Mouse (Mus musculus) brown adipose tissue, adult 24 weeks (tissue): Measurements from ENCODE around the gene Cirbp. TPM values are rescaled to one million over a fixed set of nuclear protein-coding genes. Genes with fewer than 3 reads are reported as not detected.

ENCODE experiments used
- H3K27ac ChIP-seq: fragments of 200-500 bp; replicated peaks from 2 replicates; pipeline ENCODE4 v1.5.1; 2012; ENCODE audit warnings: low read depth, mild to moderate bottlenecking, low read length
- H3K4me1 ChIP-seq: fragments of 200-500 bp; 2 replicates; pipeline ENCODE4 v1.6.1; 2012; ENCODE audit warnings: low read length, mixed read lengths; ENCODE audit not compliant: control insufficient read depth, insufficient read depth, insufficient read length
- H3K4me3 ChIP-seq: fragments of 200-500 bp; 2 replicates; pipeline ENCODE4 v1.5.1; 2012; ENCODE audit warnings: low read depth, mild to moderate bottlenecking, low read length, moderate library complexity; ENCODE audit not compliant: insufficient read depth
- polyA plus RNA-seq: library from polyadenylated mRNA; stranded (reverse); fragments of >200 nt; gene quantifications from 2 replicates; pipeline ENCODE4 v1.2.4, GENCODE M21; 2012; ENCODE audit not compliant: missing spikeins, insufficient read depth, insufficient read length

The Cirbp gene
- polyA plus RNA-seq, 1 experiment = 27.5 TPM

DNA sequence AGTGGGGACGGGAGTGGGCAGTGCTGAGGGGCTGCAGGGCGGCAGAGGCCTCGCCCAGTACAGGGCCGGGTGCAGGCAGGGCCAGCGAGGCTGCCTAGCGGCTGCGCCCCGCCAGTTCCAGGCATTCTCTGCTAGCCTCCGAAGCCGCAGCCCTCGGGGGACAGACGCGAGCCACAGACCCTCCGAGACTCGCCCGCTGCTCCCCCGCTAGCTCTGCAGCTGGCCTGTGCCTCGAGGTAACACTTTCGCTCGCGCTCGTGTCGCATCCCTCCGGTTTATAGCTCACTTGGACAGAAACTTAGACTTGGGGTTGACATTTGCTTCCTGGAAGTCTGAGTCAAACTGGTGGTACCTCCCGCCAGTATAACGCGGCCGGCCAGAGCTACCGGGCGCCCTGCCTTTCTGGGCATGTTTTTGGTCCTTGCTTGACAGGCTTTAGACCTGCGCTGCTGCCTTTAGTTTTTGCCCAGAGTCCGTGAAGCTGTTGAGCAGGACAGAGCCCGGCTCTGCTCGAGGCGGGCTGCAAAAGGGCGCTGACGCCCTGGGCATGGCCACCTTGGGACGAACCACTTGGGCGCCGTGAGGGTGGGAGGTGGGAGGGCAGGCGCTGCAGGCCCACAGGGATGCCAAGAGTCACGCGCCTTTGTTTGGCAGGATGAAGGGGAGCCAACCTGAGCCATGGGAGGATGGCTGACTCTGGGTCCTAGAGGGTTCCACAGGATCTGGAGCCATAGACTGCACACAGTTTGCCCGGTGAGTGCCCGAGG is 6.2 kb downstream of the Cirbp start:
- H3K4me1 ChIP-seq = peaks cover 4% of the 10 kb centered on the region; the same call in 1 of the 2 replicates
- no peak overlapping the region; the same call in 1 of the 2 replicates for H3K27ac ChIP-seq
- H3K4me3 ChIP-seq = no peak overlapping the region; the same call in 1 of the 2 replicates

DNA sequence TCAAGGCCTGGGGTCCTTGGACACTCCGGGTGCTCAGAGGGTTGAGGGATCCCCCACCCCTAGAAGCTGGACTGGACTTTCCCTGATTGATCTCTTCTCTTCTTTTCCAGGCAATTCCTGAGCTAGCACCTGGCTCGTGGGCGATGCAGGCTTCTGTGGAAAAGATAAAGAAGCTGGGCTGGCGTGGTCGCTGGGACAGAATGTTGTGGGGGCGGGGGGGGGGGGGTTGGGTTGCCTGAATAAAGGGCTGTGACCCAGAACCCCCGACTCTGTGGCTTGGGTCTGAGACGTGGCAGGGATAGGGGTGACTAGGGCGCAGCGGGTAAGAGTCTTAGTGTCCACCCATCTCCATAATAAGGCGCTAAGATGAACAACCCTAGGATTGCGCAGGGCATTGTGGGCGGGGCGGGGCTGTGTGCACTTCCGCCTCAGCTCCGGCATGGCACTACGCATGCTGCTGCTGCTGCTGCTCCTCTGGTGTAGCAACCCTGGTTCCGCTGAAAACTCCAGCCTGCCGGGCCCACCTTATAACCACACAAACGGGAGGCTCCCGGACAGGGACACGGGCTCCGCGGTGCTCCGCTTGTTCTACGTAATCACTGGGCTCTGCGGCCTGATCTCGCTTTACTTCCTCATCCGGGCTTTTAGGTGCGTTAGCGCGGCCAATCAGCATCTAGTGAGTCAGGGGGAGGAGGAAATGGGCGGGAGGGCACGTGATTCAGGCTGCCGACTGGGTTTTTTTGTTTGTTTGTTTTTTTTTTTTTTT is 6.9 kb downstream of the Cirbp start, which contains the start of gene 1600002K03Rik:
Gene 1600002K03Rik (plus strand): TSS at position 418 of the 766 bp plus-strand sequence.
- peak within 1 kb of the TSS; percentile 82 for H3K4me3 ChIP-seq
- H3K4me1 ChIP-seq = peaks cover 4% of the 10 kb centered on the region; the same call in 1 of the 2 replicates
- peak within 1 kb of the TSS; percentile 84 for H3K27ac ChIP-seq

DNA sequence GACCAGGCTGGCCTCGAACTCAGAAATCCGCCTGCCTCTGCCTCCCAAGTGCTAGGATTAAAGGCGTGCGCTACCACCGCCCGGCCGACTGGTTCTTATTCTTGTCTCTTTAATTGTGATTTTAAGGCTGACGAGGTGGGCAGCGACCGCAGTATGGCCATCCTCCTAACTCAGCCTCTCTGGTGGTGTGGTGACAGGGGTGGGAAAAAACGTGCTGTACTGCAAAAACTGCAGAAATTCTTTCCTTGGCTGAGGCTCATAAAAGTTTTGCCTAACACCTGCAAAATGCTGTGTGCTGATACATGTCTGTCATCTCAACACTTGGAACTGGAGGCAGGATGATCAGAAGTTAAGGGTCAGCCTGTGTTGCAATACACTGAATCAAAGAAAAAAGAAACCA is 7.6 kb downstream of the Cirbp start:
- Histone ChIP-seq H3K4me3 (peak overlapping the region; percentile 82), H3K27ac (peak overlapping the region; percentile 49), H3K4me1 (peaks cover 4% of the 10 kb centered on the region; the same call in 1 of the 2 replicates)

DNA sequence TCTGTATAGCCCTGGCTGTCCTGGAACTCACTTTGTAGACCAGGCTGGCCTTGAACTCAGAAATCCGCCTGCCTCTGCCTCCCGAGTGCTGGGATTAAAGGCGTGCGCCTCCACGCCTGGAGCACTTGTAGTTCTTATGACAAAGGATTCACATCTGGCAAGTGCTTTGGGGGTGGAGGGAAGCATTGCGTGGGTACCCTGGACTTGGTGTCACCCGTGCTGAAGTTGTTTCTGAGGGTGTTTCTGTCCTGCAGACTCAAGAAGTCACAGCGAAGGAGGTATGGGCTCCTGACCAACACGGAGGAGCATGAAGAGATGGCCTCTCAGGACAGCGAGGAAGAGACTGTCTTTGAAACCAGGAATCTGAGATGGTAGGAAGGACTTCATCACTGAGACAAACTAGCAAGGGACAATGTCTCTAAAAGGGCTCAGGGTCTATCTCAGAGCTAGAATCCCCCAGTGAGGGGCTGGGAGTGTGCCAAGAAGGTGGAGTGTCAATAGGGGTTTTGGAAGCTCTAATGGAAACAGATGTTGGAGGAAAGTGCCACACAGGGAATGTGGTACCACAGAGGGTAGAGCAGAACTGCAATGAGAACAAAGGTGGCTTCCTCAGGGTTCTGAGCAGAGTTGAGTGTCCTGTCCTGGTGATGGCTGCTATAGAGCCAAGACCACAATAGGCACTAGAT is 8.3 kb downstream of the Cirbp start:
- Histone ChIP-seq H3K4me3 (no peak overlapping the region), H3K4me1 (peaks cover 4% of the 10 kb centered on the region; the same call in 1 of the 2 replicates), H3K27ac (no peak overlapping the region)

DNA sequence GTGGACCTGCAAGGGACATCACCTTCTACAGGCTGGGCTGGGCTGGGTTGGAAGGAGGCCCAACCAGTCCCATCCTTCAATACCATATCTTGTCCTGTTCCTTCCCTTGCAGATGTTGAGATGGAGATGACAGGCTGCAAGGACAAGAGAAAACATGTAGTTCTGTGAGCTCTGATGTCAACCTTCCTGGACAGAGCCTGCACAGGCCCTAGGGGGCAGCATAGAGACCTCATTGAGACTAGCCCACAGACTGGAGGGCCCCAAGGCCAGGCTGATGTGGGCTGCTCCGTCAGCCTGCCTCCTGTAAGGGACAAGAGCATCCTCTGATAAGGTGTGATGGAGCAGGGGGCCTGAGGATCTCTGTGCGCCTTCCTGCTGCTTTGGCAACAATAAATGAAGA is 8.9 kb downstream of the Cirbp start:
- H3K4me1 ChIP-seq = peaks cover 4% of the 10 kb centered on the region; the same call in 1 of the 2 replicates
- no peak overlapping the region for H3K27ac ChIP-seq
- no peak overlapping the region for H3K4me3 ChIP-seq

DNA sequence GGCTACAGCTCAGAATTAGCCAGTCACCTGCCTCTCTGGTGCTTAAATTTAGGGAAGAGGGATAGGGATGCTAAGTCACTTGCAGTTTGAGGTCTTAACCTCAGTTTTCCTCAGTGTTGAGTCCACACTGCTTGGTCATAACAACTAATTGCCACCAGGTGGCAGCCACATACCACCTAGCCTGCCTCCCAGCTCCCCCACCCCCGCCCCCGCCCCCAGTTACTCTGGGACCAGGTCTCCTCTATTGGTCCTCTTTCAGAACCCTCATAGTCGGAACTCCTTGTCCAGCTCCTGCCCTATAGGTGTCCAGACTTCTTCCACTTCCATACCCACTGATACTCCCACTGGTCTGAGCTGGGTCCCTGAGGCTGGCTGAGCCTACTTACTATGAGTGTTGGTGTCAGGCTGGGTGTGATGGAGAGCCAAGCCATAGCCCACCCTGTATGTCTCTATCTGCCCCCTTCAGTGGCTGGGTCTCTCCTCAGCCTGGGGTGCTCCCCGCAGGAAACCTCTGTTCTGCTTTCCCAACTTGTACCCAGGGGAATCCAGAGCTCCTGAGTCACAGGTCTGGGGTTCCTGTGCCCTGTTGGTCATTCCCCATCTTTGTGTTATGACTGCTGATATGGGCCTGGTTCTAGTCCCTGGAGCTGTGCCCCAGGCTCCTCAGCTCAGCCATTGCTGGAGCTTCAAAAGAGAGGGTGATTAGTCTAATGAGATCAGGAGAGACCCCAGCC is 9.9 kb downstream of the Cirbp start:
- peaks cover 4% of the 10 kb centered on the region; the same call in 1 of the 2 replicates for H3K4me1 ChIP-seq
- H3K27ac ChIP-seq = no peak overlapping the region
- no peak overlapping the region for H3K4me3 ChIP-seq

DNA sequence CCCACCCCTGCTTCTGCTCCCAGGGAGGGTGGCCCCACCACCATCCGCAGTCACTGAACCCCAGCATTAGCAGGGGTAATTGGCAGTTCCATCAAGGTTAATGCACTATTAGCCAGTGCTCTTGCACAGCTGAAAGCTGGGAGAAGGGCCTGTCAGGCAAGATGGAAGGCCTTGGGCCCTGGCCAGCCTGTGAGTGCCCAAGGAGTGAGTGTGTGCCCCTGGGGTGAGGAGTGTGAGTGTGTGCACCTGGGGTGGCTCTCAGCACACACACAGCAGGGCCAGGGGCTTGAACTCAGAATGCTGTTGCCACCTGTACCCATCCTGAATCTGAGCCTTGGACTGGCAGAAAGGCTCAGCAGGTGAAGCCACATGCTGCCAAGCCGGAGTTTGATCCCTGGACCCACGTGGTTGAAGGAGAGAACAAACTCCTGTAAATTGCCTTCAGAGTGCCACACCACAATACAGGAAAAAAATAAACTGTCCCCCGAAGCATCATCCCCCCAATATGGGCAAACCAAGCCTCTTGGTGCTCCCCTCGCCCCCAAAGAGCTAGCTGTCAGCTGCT is 10.6 kb downstream of the Cirbp start:
- H3K27ac ChIP-seq = no peak overlapping the region
- H3K4me3 ChIP-seq = no peak overlapping the region
- peaks cover 4% of the 10 kb centered on the region; the same call in 1 of the 2 replicates for H3K4me1 ChIP-seq

DNA sequence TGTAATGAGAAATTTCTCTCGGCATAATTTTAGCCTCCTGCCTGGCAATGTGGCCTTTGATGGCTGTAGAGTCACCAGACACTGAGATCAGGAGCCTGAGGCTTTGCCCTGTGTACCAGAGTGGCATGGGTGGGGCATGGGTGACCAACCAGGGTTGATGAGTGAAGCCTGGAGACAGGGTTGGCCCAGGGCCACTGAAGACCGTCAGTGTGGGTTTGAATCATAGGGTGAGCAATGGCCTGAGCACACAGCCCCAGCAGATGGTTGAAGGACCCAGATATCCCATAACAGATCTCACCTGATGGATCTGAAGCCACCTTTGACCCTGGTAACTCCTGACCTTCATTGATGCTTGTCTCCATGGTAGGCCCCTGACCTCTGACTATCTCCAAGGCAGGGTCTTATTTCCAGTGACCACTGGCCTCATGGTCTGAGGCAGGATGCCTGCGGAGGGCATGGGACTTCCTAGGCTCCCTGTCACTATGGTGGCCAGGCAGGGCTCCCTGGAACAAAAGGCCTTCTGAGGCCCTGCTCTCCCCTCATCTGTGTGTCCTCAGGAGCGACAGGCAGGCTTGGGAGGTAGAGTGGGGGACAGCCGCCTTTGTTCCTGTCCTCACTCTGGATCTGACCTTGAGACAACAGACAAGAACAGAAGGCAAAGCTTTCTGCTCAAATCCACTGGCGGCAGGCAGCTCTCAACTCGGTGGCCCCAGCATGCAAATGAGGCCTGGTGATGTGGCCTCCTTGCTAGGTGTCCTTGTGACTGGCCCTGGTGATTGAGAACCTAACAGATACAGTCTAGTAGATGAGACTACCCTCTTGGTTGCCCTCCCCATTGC is 11.9 kb downstream of the Cirbp start:
- Histone ChIP-seq H3K27ac (no peak overlapping the region), H3K4me3 (no peak overlapping the region), H3K4me1 (no peaks in the 10 kb centered on the region)

DNA sequence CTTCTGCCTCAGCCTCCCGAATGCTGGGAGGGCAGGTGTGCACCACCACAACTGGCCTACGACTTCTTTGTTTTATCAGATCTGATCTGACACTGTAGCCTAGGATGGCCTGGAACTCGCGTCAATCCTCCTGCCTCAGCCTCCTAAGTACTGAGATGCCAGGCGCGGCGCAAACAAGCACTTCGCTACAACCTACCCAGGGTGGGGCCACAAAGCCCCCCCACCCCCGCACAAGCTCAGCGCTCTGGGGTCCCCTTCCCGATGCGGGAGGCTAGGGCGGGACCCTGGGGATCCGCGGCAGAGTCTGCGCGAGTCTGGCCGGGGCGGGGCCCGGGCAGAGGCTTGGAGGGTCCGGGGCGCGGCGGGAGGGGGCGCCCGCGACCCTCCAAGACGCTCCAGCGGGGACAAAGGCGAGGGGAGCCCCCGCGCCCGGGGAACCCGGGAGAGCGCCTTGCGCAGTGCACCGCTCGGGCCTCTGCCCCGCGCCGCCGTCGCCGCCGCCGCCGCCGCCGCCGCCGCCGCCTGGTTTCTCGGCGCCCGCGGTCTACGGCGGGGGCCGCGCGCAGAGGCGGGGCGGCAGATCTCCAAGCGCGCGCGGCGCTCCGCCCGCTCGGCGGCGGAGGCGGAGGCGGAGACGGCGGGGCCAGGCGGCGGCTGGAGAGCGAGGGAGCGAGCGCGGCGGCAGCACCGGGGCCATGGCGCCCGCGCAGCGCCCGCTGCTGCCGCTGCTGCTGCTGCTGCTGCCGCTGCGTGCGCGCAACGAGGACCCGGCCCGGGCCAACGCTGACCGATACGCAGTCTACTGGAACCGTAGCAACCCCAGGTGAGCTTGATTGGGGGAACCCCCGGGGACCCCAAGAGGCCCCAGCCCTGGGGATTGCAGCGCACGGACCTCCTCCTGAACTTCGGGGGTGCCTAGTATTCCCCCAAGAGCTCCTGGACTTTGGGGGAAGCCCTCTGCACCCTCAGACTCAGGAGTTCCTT is 13.6 kb downstream of the Cirbp start, which contains the start of gene Efna2:
Gene Efna2 (plus strand): TSS at position 415 of the 984 bp plus-strand sequence.
- H3K27ac ChIP-seq = no peak within 1 kb of the TSS
- H3K4me3 ChIP-seq = peak within 1 kb of the TSS; percentile 64
- H3K4me1 ChIP-seq = no peaks in the 10 kb centered on the region

DNA sequence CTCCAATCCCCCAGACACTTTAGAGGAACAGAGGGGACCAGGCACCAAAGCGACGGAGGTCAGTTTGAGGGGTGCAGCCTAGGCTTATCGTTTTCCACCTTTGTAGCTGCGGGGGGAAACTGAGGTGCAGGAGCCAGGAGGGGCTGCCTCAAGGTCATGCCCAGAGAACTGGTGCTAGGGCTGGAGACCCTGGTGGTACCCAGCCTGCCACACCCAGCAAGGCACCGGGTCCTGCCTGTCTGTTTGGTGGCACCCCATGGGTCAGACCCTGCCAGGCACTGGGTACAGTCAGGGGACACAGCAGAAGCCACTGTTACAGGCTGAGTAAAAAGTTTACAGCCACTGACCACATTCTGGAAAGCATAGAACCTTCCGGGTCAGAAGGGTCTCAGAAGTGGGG is 14.5 kb downstream of the Cirbp start:
- Histone ChIP-seq H3K4me3 (peak overlapping the region; percentile 64; the same call in 1 of the 2 replicates), H3K4me1 (no peaks in the 10 kb centered on the region), H3K27ac (no peak overlapping the region)

DNA sequence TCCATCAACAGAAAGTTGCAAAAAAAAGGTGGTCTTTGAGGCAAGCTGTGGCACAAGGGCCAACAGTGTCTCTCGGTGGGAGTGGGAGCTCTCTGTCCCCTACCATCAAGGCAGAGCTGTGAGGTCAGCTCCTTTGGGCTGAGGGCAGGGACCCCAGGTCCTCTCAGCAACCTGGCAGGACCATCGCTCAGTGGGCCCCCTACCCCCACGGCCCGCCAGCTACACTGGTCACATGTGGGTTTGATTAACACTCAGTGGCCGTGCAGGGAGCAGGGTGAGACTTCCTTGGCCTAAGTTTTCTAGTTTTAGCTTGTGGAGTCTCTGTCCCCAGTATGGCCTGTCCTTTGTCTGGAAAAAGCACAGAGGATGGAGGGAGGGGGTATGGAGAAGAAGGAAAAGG is 15.0 kb downstream of the Cirbp start:
- no peak overlapping the region for H3K4me3 ChIP-seq
- H3K4me1 ChIP-seq = no peaks in the 10 kb centered on the region
- no peak overlapping the region for H3K27ac ChIP-seq

DNA sequence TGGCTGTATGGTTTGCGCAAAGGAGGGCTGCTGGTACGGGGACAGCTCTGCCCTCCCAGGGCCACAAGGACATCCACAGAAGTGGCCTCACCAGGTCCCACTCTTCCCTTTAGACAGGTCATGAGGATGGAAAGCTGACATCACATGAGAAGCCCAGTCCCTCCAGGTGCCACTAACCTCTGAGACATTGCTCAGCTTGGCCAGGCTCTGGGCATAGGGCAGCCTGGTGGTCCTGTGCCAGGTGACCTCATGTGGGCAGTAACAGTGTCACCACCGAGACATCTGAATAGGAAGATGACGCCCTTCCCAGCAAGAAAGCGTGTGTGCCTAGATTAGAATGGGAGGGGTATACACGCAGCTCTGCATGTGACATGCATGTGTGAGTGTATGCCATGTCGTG is 16.8 kb downstream of the Cirbp start:
- no peak overlapping the region for H3K27ac ChIP-seq
- no peak overlapping the region for H3K4me3 ChIP-seq
- H3K4me1 ChIP-seq = no peaks in the 10 kb centered on the region

DNA sequence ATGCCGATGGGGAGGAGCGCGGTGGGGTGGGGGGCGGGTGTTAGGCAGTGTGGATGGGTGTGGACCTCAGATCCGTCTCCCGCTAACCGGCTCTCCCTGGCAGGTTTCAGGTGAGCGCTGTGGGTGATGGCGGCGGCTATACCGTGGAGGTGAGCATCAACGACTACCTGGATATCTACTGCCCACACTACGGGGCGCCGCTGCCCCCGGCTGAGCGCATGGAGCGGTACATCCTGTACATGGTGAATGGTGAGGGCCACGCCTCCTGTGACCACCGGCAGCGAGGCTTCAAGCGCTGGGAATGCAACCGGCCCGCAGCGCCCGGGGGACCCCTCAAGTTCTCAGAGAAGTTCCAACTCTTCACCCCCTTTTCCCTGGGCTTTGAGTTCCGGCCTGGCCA is 20.9 kb downstream of the Cirbp start:
- H3K4me3 ChIP-seq = no peak overlapping the region
- H3K4me1 ChIP-seq = peaks cover 6% of the 10 kb centered on the region; the same call in 1 of the 2 replicates
- no peak overlapping the region for H3K27ac ChIP-seq
